Mouse (Mus musculus) adrenal gland, adult 8-10 months (tissue): ENCODE data around the gene Ints3. TPM values are rescaled to one million over a fixed set of nuclear protein-coding genes. Genes with fewer than 3 reads are reported as not detected.
A peak's percentile ranks its signal among the peaks of the same experiment; 100 is the strongest.

ENCODE experiments used
- DNase-seq: peaks from one replicate; pipeline ENCODE4 v3.0.0; 2022
- total RNA-seq, 4 experiments: library from RNA; stranded (reverse); gene quantifications; 2 replicates each; pipeline ENCODE4 v1.2.4; 2022

Ints3 gene
- 100 to 1,000 TPM; 107 to 119 (median 110) TPM for total RNA-seq

DNA sequence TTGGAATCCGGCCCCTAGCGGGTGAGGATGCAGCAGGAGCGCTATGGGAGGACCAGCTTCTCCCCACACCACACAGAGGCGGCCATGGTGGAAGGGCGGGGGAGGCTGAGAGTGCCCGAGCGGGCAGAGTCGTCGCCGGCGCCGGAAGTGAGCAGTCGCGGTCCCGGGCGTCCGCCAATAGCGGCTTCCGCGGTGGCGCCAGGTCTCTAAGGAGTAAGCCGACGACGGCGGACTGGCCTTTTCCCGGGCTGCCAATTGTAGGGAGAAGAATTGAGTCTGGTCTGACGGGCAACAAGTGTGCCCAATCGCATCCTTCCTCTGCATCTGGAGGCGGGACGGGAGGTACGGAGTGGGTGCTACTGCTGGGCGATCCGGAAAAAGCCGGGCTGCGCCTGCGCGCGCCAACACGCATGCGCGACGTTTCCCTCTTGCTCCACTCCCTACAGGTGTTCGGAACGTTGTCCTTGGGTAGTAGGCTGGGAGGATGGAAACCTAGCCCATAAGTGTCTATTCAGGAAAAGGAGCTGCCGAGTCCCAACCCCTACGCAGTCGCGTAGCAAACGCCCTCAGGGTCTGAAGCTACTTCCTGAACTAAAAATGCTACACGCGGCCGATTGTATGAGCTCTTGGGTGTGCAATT lies at the start of gene Ints3:
Gene Ints3, minus strand, starts transcription at position 242 of the 640 bp plus-strand sequence.
- DNase-seq, result peak; percentile 100

DNA sequence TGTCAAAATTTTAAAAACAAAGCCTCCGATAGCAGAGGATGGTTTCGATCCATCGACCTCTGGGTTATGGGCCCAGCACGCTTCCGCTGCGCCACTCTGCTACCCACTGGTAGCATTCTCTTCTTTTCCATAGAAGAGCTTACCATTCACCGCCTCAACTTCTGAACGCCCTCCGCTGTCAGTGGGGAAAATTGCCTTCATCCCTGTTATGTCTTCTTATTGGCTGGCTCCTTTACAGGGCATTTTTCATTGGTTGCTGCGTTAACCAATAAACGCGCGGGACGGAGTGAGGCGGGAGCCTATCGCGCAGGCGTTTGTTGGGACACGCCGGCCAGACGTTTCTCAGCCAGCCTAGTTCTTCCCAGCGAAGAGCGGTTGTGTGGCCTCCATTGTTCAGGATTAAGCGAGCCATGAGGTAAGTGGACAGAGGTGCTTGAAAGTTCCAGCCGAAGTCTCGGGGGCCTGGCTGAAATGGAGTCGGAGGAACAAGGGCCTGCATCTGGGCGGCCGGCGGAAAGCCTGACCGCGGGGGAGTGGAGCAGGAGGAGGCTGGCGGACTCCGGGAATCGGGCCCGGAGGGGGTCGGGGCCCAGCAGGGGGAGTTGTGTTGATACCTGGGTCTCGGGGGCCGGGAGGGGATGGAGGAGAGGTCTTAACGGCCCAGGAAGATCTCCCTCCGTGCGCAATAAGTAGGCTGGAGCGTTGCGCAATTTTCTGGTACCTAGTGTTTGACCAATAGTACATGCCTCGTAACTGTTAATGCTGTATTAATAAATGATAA lies 42.6 kb upstream of the Ints3 start, which contains the start of gene Ilf2:
Gene Ilf2, plus strand, starts transcription at position 296 of the 781 bp plus-strand sequence.
- peak; percentile 95 for DNase-seq

DNA sequence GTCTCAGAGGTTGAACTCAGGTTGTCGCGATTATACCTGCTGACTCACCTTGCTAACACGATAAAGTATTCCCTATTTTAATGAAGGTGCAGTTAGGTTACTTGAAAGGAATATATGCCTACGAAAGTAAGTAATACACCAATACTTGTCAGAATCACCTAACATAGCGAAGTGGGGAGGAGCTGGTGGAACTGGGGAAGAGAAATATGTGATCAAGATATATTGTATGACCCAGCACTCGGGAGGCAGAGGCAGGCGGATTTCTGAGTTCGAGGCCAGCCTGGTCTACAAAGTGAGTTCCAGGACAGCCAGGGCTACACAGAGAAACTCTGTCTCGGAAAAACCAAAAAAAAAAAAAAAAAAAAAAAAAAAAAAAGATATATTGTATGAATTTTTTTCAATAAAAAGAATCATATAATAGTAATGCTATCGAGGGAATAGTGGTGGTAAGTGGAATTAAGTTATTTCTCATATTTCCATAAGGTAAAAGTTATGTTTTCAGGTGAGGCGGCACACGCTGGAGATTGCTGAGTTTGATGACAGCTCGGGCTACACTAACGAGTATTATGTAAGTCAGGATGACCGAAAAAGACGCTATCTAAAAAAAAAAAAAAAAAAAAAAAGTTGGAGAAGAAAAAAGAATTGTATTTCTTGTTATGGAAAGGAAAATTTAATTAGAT lies 41.9 kb upstream of the Ints3 start:
- DNase-seq, result no peak

DNA sequence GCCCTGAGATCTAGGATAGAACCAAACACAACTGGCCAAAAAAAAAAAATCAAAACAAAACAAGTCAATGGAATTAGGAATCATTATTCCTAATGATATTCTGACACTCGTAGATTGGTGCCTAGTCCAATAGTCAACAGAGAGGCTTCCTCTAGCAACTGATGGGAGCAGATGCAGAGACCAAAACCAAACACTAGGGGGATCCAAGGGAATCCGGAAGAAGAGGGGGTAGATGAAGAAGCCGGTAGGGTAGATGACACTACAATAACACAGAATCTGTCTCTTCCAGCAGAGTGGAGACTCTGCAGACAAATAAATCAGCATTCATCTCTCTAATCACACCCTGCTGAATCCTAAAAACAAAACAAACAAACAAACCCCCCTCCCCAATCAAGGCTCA lies 38.8 kb upstream of the Ints3 start:
- no peak for DNase-seq

DNA sequence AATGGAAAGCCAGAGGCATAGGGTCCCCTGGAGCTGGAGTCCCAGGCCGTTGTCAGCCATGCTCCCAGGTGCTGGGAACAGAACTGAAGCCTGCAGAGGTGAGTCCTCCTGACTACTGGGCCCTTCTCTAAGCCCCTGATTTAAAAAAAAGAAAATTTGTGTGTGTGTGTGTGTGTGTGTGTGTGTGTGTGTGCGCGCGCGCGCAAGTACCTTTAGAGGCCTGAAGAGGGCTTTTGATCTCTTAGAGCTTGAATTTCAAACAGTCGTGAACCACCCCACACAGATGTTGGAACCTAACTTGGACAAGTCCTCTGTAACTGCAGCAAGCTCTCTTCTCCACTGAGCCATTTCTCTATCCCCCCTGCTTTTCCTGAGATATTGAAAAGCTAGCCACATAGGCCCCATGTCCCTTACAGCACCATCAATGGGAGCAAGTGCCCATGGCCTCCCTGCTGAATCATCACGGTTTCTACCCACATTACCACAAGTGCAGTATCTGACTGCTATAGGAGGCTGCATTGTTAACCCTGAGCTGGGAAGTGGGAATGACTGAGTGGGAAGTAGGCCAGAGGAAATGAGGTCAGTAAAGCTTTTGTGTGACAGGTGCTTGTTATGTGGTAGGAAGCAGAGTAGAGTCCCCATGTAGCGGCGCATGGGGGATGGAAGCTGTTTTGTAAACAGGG lies 34.3 kb upstream of the Ints3 start:
- no peak for DNase-seq

DNA sequence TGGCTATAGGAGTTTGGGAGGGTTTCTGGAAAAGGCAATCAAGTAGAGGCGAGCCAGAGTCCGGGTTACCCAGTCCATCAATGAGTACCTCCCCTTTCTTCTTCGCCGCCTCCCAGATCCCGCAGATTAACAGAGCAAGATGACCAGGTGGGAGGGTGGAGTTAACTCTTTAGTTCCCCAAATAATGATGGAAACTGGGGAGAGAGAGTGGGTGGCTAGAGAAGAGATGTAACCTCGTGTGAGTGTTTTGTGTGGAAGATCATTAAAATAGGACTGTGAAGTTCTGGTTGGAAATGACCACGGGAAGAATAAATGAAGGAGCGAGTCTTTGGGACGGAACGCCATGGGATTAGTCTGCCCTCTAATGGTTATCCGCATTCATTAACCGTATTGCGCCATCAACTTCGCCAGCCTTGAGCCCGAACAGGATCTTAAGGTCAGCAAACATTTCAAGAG lies 32.9 kb upstream of the Ints3 start:
- peak; percentile 77 for DNase-seq

DNA sequence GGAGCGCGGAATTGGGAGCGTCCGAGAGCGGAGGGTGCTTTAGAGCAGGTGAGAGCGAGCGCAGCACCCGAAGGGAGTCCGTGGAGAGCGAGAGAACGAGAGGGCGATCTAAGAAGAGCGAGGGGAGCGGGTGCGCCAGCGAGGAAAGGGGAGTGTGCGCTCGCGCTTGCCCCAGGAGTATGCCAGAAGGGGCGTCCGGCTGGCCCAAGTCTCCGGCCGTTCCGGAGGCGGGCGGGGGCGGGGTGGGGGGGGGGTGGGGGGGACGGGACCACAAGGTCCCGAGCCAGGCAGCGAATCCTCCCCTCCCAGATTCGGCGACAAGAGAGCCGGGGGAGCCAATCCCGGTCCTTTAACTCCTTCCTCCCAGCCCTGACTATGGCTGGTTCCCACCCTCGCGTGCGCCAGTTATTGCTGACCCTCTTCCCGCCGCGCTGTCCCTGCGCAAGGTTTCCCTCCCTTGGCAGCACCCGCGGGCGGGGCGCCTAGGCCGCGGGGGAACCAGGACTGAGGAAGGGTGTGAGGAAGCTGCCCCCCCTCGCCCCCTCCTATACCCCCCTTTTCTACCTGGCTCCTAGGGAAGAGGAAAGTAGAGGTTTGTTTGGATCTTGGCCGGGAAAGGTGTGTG lies 32.4 kb upstream of the Ints3 start, which contains the start of gene Npr1:
Gene Npr1, minus strand, starts transcription at position 181 of the 625 bp plus-strand sequence.
- peak; percentile 74 for DNase-seq

DNA sequence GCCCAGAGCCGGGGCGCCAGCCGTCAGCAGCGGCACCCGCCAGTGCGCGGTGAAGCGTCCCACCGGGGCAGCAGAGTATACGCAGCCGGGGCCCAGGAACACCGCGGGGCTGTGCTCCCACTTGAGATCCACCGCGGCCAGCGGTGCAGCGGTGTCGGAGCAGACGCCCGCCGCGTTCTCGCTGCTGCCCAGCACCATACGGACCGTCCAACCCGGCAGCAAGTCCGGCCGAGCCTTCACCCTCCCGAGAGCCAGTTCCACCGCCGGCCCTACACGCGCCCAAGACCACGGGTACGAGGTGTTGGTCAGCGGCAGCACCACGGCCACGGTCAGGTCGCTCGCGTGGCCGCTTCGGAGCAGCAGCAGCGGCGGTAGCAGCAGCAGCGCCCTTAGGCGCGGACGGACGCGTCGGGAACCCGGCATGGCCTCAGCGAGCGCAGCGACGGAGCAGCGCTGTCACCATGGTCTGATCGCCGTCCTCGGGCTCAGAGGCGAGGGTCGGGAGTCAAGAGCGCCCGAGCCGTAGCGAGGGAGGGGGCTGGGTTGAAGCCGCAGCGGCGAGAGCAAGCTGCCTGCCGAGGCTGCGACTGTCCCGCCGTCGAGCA lies 31.8 kb upstream of the Ints3 start:
- DNase-seq, result no peak

DNA sequence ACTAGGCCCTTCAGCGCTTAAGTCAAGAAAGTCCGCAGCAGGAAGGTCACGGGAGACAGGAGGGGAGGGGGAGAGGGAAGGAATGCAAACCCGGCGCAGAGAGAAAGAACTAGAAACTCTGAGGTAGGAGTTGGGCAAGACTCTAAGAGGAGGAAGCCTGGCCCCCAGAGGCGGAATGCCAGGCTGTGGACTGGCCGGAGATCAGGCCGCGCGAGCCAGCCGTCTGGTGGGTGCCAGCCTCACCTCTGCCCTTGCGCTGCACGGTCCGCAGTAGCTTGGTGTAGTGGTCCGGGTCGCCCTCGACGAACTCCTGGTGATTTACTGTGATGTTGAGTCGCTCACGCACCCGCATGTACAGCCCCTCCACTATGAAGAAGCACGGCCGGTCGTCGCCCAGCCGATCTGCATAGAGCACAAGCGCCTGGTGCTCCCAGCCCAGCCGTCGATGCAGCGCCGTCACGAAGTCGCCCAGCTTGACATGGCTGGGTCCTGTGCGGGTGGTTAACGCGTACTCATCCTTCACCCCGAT lies 31.2 kb upstream of the Ints3 start:
- DNase-seq, result peak; percentile 55

DNA sequence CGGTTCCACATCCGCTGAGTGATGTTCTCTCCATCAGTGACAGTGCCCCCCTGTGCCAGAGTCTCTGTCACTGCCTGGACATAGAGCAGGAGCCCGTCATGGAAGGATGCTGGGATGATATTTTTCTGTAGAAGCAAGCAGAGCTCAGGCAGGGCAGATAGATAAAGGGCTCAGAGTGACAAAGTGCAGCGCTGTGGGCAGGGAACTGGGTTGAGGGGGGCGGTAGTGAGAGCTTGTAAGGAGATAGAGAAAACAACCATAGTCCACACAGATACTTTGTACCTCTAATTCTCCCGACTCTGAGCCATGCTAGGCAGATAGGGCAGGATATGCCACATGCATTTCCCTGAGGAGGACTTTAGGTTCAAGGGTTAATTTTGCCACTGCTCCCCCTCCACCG lies 29.2 kb upstream of the Ints3 start:
- no peak for DNase-seq

DNA sequence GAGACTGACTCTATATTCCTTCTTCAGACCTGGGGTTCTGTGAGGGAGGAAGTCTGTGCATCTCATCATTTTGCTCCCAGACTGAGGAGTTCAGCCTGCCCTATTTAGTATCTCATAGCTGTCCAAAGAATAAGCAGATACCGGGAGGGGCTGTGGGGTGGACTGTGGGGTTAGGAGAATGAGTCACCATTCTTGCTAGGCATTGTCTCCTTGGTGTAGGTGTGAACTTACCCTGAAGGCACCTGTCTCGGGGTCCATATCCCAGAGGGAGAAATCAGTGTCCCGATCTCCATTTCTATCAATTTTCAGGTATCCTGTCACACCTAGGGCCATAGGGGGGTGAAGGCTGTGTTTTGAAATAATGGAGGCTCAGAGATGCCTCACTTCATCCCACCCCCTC lies 28.5 kb upstream of the Ints3 start:
- no peak for DNase-seq

DNA sequence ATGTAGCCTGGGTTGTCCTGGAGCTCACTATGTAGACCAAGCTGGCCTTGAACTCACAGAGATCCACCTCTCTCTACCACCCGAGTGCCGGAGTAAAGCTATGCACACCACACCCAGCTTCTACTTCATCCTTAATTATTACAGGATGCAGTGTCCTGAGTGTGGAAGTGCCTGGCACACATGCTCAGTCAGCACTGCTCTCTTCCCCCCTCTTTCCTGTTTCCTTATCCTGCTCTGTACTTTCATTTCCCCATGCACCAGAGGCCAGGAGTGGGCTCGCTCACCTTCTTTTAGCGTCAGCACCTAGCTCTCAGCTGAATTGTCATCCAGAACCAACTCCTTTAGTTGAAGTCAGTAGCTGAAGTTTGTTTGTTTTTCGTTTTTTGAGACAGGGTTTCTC lies 26.9 kb upstream of the Ints3 start:
- DNase-seq, result no peak

DNA sequence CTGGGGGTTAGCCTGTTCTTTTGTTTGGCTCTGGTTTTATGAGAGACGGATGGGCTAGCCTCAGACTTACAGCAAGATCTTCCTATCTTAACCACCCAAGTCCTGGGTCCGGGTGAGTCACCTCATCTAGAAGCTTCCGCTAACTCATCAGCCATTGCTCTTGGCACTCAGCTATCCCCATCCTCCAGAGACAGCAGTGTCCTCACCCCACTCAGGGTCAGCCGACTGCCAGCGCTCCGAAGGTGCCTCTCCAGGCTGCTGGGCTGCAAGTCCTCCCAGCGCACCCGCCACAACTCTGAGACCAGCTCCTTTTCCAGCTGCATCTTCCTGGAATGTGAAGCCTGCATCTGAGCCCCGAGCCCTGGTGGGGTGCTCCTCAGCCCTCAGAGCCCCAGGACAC lies 26.3 kb upstream of the Ints3 start:
- no peak for DNase-seq

DNA sequence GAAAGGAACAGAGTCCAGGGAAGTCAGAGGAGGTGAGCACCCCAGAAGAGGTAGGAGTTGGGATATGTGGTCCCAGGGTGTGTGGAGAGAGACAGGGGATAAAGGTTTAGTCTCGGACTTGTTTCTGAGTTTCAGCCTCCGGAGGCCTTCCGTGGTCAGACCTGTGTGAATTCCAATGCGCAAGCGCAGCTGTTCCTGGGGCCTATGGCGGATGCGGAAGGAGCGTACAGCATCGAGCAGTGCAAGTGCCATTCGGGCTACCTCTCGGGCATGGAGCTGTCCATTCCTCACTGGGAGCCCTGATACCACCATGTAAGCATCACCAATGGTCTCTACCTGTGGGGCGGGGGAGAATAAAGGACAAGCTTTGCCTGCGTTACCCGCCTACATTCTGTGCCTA lies 21.5 kb upstream of the Ints3 start:
- DNase-seq, result no peak

DNA sequence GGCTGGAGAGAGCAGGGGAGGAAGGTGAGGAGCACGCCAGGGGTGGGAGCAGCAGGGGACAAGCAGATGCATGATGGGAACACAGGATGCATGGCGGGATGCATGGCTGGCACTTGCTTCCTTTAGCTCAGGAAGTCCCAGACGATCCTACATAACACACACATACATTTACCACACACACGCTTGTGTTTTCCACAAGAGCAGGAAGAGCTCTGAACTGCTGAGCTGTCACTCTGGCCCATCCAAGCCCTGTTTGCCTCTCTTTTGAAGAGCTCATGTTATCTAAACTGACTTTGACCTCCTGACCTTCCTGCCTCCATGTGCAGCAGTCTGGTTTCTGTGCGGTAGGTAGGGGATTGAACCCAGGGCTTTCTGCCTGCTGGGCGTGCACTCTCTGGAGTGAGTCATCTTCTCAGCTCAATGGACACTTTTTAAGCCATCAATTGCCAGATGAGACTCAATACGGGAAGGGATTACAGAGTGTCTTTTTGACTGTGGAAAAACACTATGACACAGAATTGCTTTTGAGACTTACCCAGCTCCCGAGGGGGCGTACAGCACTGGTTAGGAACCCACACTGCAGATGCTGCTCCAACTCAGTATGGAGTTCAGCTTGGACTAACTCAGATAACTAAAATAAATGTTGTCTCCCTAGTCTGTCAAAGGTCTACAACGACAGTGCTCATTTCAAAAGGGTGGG lies 18.1 kb upstream of the Ints3 start:
- no peak for DNase-seq

DNA sequence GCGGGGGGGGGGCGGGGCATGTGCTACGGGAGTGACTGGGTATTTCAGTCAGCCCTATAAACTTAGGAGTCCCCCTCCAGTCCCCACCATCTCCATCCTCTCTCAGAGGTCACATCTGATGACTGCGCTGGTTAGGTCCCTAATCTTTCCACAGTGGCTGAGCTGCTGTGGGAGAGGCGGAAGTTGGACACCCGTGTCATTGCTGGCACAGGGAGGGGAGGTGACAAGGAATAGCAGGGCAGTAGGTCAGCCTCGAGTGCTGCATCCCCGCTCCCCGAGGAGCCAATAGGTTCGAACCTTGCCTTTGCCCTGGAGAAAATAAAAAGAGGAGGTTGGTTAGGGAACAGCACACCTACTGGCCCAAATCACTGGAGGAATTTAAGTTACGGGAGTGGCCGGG lies 17.5 kb upstream of the Ints3 start:
- no peak for DNase-seq

DNA sequence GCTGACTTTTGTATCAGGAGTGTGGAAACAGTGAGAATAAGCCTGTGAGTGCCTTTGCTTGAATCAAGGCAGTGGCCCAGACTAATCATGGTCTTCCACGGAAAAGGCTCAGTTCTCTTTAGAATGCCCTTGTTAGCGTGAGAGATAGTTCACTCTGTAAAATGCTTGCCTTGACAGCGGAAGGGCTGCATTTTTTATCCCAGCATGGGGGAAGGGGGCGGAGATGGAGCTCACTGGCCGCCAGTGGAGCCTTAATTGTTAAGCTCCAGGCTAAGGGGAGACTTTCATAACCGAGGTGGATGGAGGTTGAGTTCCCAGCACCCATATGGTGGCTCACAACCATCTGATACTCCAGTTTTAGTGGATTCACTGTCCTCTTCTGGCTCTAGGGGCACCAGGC lies 15.2 kb upstream of the Ints3 start:
- DNase-seq, result no peak

DNA sequence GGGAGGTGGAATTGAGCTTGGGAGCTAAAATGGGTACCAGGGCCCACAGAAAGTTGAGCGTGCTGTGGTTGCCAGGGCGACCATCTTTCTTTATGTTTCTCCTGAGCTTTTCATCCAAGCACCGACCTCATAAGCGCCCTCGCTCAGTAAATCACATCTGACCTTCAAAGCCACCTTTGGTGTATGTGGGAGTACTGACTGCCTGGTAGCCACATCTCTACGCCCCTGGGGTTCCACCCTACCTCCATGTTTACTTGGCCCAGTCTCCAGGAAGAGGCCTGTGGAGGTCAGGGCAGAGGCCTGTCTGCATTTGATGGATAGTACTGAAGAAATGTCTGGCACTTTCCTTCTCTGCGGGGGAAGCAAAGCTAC lies 13.7 kb upstream of the Ints3 start:
- DNase-seq, result peak; percentile 56

DNA sequence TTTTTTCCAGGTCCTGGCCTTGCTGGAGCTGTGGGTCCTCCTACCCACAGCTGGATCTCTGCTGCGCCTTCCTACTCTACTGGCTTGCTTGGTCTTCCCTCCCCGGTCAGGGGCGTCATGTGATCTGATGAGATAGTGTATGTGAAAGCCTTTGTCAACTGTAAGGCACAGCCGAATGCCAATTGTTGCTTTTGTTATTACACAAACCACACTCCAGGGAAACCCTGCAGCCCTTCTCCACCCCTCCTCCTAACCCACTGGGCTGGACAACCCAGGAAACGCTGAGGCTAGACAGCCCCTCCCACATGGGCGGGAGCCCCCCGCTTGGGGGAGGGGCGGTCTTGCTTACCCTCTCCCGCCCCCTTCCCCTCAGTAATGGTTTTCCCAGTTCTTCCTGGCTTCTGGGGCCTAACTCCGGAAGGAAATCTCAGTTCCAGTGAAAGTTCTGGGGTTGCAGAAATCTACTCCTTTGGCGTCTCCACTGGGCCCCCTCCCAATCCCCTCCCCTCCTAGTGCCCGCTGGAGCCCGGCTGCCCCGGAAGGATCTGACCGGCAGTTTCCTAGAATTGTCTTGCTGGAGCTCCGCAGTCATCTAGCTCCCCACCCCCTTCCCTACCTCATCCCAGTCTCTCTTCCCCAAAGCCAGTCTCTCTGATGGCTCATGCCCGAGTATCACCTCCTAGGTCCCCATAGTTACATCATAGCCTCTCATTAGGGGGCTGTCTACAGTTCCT lies 13.1 kb upstream of the Ints3 start:
- DNase-seq, result peak; percentile 88
